Mouse (Mus musculus): Measurements from ENCODE around the gene Sec24b.

- TF ChIP-seq POLR2AphosphoS2 (IDR thresholded peaks at IDR 0.05; ENCODE audit: insufficient read length, low read depth), result no peak
- TF ChIP-seq POLR2A (IDR thresholded peaks at IDR 0.05; ENCODE audit: insufficient read length, low read depth), result no peak
- TF ChIP-seq REST (IDR thresholded peaks at IDR 0.05; ENCODE audit: insufficient read depth, insufficient read length), result no peak
- TF ChIP-seq E2F4 (IDR thresholded peaks at IDR 0.05; ENCODE audit: insufficient read depth), result no peak
- TF ChIP-seq USF1 (IDR thresholded peaks at IDR 0.05; ENCODE audit: low read depth), result no peak
- TF ChIP-seq TCF12 (IDR thresholded peaks at IDR 0.05; ENCODE audit: insufficient read depth, poor library complexity, severe bottlenecking), result no peak
- TF ChIP-seq MAX (IDR thresholded peaks at IDR 0.05; ENCODE audit: low read depth), result no peak
Observed at GRCm38 (mm10) chr3:130052541-130053298, 8.6 kb downstream of the Sec24b start.
